In genomic region chr4:119947232-119948162, GRCm38 (mm10) we compare ENCODE assay signal across 10 mouse cellular contexts.
DNase-seq lines count a peak whose midpoint lies in the region; ATAC-seq and TF ChIP-seq lines count a peak whose summit lies in the region.
"Had no signal": no experiment of that assay in that cellular context is flagged by ENCODE, and none has a peak within 500 bp of the region (broad histone marks: within the 10 kb centered on the region; RNA-seq: fewer than 3 reads in every experiment).

No protein-coding gene starts in this region.

- H3K9ac ChIP-seq in liver, postnatal 0 days (replicated peaks) = no peak overlapping the region
- no peak overlapping the region for H3K9ac ChIP-seq in liver, embryonic 11.5 days (ENCODE audit: low read depth, low read length)
- no peak overlapping the region for H3K9ac ChIP-seq in intestine, embryonic 16.5 days (ENCODE audit: low read depth, low read length)

- H3K4me2 ChIP-seq in liver, postnatal 0 days (ENCODE audit: low read depth, low read length) = no peak overlapping the region
- H3K4me2 ChIP-seq in liver, embryonic 11.5 days = no peak overlapping the region
- no peak overlapping the region for H3K4me2 ChIP-seq in intestine, embryonic 16.5 days (ENCODE audit: low read depth, low read length)

- H3K9me3 ChIP-seq in liver, postnatal 0 days (ENCODE audit: low read length) = no peaks in the 10 kb centered on the region
- no peaks in the 10 kb centered on the region for H3K9me3 ChIP-seq in liver, embryonic 11.5 days (ENCODE audit: control insufficient read depth, low read length)
- H3K9me3 ChIP-seq in intestine, embryonic 16.5 days (ENCODE audit: control insufficient read depth, low read length) = no peaks in the 10 kb centered on the region

- no peak overlapping the region for H3K4me3 ChIP-seq in liver, postnatal 0 days (ENCODE audit: low read depth, low read length)
- H3K4me3 ChIP-seq in liver, embryonic 11.5 days (ENCODE audit: low read depth, low read length) = no peak overlapping the region
- no peak overlapping the region for H3K4me3 ChIP-seq in intestine, embryonic 16.5 days (ENCODE audit: low read length)

- WGBS in liver, postnatal 0 days (ENCODE audit: insufficient replicate concordance) = 64% methylated on average over 12 of the region's 12 CpGs
- 68% methylated on average over 12 of the region's 12 CpGs for WGBS in liver, embryonic 11.5 days
- 56% methylated on average over 12 of the region's 12 CpGs for WGBS in intestine, embryonic 16.5 days

- no peaks in the 10 kb centered on the region for H3K36me3 ChIP-seq in liver, postnatal 0 days (replicated peaks; ENCODE audit: insufficient read depth, low read length)
- H3K36me3 ChIP-seq in liver, embryonic 11.5 days (ENCODE audit: control insufficient read depth, insufficient read depth, low read length) = no peaks in the 10 kb centered on the region; the same call in 1 of the 2 replicates
- no peaks in the 10 kb centered on the region for H3K36me3 ChIP-seq in intestine, embryonic 16.5 days (ENCODE audit: control insufficient read depth, insufficient read depth, low read length)

- no peak overlapping the region for H3K27ac ChIP-seq in liver, postnatal 0 days (ENCODE audit: low read depth)
- no peak overlapping the region for H3K27ac ChIP-seq in liver, embryonic 11.5 days (ENCODE audit: low read depth, low read length)
- H3K27ac ChIP-seq in intestine, embryonic 16.5 days (ENCODE audit: low read length) = no peak overlapping the region

- TF ChIP-seq EP300 in liver, postnatal 0 days (IDR thresholded peaks at IDR 0.05; ENCODE audit: low read depth) = no peak

- DNase-seq in liver, postnatal 0 days = no peak
- no peak for DNase-seq in liver, embryonic 11.5 days (ENCODE audit: low spot score)
- DNase-seq in thymus, postnatal 0 days (ENCODE audit: low spot score) = peak; percentile 73
- DNase-seq in ovary, postnatal 36 days (ENCODE audit: low spot score) = no peak
- DNase-seq in spleen, postnatal 10 days (ENCODE audit: low spot score in 2 of 2) = no peak
- no peak for DNase-seq in adrenal gland, postnatal 10 days
- DNase-seq: heart, adult 18-20 months; kidney, postnatal 4 days had no signal

- H3K4me1 ChIP-seq in liver, postnatal 0 days (ENCODE audit: insufficient read depth) = no peaks in the 10 kb centered on the region
- H3K4me1 ChIP-seq in liver, embryonic 11.5 days (replicated peaks; ENCODE audit: control insufficient read depth, insufficient read depth, low read length) = no peaks in the 10 kb centered on the region
- H3K4me1 ChIP-seq in intestine, embryonic 16.5 days (ENCODE audit: control insufficient read depth, insufficient read depth, low read length) = no peaks in the 10 kb centered on the region

- H3K27me3 ChIP-seq in liver, postnatal 0 days (ENCODE audit: insufficient read depth, low read length) = no peaks in the 10 kb centered on the region
- no peaks in the 10 kb centered on the region for H3K27me3 ChIP-seq in liver, embryonic 11.5 days (replicated peaks; ENCODE audit: control insufficient read depth, insufficient read depth, low read length)
- H3K27me3 ChIP-seq in intestine, embryonic 16.5 days (replicated peaks; ENCODE audit: control insufficient read depth, insufficient read depth, low read length) = no peaks in the 10 kb centered on the region

- TF ChIP-seq CTCF in liver, postnatal 0 days (IDR thresholded peaks at IDR 0.05; ENCODE audit: low read depth) = 0 out of 2 replicates have a peak, but pooled peaks have one; percentile 21

- ATAC-seq in liver, postnatal 0 days = no peak
- no peak for ATAC-seq in liver, embryonic 11.5 days (replicated peaks; ENCODE audit: low FRiP score)
- peak; percentile 91 for ATAC-seq in activated CD4-positive, CD25-positive, alpha-beta regulatory T cell, adult 4 months
- peak; percentile 60; the same call in 1 of the 2 replicates for ATAC-seq in intestine, embryonic 16.5 days

Comparison
In these comparisons a context has a peak if more than half of its experiments do, and no peak if none do; other contexts are left out.
1. ATAC-seq: peak in activated CD4-positive, CD25-positive, alpha-beta regulatory T cell, adult 4 months (single experiment) and intestine, embryonic 16.5 days (single experiment); none in liver, postnatal 0 days (single experiment) and liver, embryonic 11.5 days (single experiment).